Mouse (Mus musculus): ENCODE results near the gene Dalrd3. TPM values are rescaled to one million over a fixed set of nuclear protein-coding genes. Genes with fewer than 3 reads are reported as not detected.

Gene Dalrd3
- total RNA-seq, 2 experiments from 2014 or later = 22.5 to 52.0 TPM

GRCm38 (mm10) chr9:108608889-108609288 lies 39.2 kb downstream of the Dalrd3 start:
- no peak for ATAC-seq (ENCODE audit: poor library complexity, severe bottlenecking)

- no peak for ATAC-seq (ENCODE audit: poor library complexity, severe bottlenecking)
Observed at GRCm38 (mm10) chr9:108611488-108611887, 41.8 kb downstream of the Dalrd3 start.

- no peak for ATAC-seq (ENCODE audit: poor library complexity, severe bottlenecking)
Observed at GRCm38 (mm10) chr9:108617301-108617700, 47.6 kb downstream of the Dalrd3 start.

Other genes with a start within 250 kb of the Dalrd3 start
- 2,393 and 2,822 TPM in 2 replicates for gene Gpx1, start 231.0 kb upstream of the Dalrd3 start, total RNA-seq (2015)
- gene Gpx1, start 231.0 kb upstream of the Dalrd3 start, total RNA-seq (2017) = 1,668 and 1,978 TPM in 2 replicates
- 144 and 148 TPM in 2 replicates for gene Usp4, start 222.0 kb upstream of the Dalrd3 start, total RNA-seq (2015)
- gene Usp4, start 222.0 kb upstream of the Dalrd3 start, total RNA-seq (2017) = 75.0 and 78.7 TPM in 2 replicates
- gene 1700102P08Rik, start 177.1 kb upstream of the Dalrd3 start, total RNA-seq (2015) = 0.47 and 0.98 TPM in 2 replicates
- 1.4 and 3.0 TPM in 2 replicates for gene 1700102P08Rik, start 177.1 kb upstream of the Dalrd3 start, total RNA-seq (2017)
- gene Ccdc36, start 141.4 kb upstream of the Dalrd3 start, total RNA-seq (2015) = not detected in 2 replicates
- gene Ccdc36, start 141.4 kb upstream of the Dalrd3 start, total RNA-seq (2017) = 0.15 and 0.28 TPM in 2 replicates
- gene BC048562, start 133.4 kb upstream of the Dalrd3 start, total RNA-seq (2015) = not detected in 2 replicates
- gene BC048562, start 133.4 kb upstream of the Dalrd3 start, total RNA-seq (2017) = not detected in 2 replicates
- gene Ccdc71, start 109.4 kb upstream of the Dalrd3 start, total RNA-seq (2015) = 26.7 and 29.4 TPM in 2 replicates
- gene Ccdc71, start 109.4 kb upstream of the Dalrd3 start, total RNA-seq (2017) = 10.9 and 12.8 TPM in 2 replicates
- 0.16 and 0.33 TPM in 2 replicates for gene Klhdc8b, start 108.3 kb upstream of the Dalrd3 start, total RNA-seq (2015)
- 1.0 and 1.3 TPM in 2 replicates for gene Klhdc8b, start 108.3 kb upstream of the Dalrd3 start, total RNA-seq (2017)
- 0.13 and 0.73 TPM in 2 replicates for gene Lamb2, start 90.2 kb upstream of the Dalrd3 start, total RNA-seq (2015)
- gene Lamb2, start 90.2 kb upstream of the Dalrd3 start, total RNA-seq (2017) = 0.33 and 0.37 TPM in 2 replicates
- 29.3 and 33.2 TPM in 2 replicates for gene Usp19, start 79.3 kb upstream of the Dalrd3 start, total RNA-seq (2015)
- gene Usp19, start 79.3 kb upstream of the Dalrd3 start, total RNA-seq (2017) = 34.8 and 36.3 TPM in 2 replicates
- 120 and 137 TPM in 2 replicates for gene Qars, start 62.2 kb upstream of the Dalrd3 start, total RNA-seq (2015)
- 130 and 144 TPM in 2 replicates for gene Qars, start 62.2 kb upstream of the Dalrd3 start, total RNA-seq (2017)
- 68.1 and 74.0 TPM in 2 replicates for gene Qrich1, start 53.1 kb upstream of the Dalrd3 start, total RNA-seq (2015)
- gene Qrich1, start 53.1 kb upstream of the Dalrd3 start, total RNA-seq (2017) = 97.9 and 109 TPM in 2 replicates
- 87.2 and 93.2 TPM in 2 replicates for gene Impdh2, start 9.6 kb upstream of the Dalrd3 start, total RNA-seq (2015)
- gene Impdh2, start 9.6 kb upstream of the Dalrd3 start, total RNA-seq (2017) = 118 and 119 TPM in 2 replicates
- gene Ndufaf3, start 2.5 kb upstream of the Dalrd3 start, total RNA-seq (2015) = 36.8 and 40.7 TPM in 2 replicates
- gene Ndufaf3, start 2.5 kb upstream of the Dalrd3 start, total RNA-seq (2017) = 15.2 and 22.7 TPM in 2 replicates
- 2.1 and 3.3 TPM in 2 replicates for gene Wdr6, start 8.9 kb downstream of the Dalrd3 start, total RNA-seq (2015)
- 3.1 and 4.0 TPM in 2 replicates for gene Wdr6, start 8.9 kb downstream of the Dalrd3 start, total RNA-seq (2017)
- gene P4htm, start 27.8 kb downstream of the Dalrd3 start, total RNA-seq (2015) = 0.18 and 0.21 TPM in 2 replicates
- gene P4htm, start 27.8 kb downstream of the Dalrd3 start, total RNA-seq (2017) = not detected in 2 replicates
- 18.0 and 21.3 TPM in 2 replicates for gene Arih2, start 79.5 kb downstream of the Dalrd3 start, total RNA-seq (2015)
- 56.0 and 57.5 TPM in 2 replicates for gene Arih2, start 79.5 kb downstream of the Dalrd3 start, total RNA-seq (2017)
- gene Slc25a20, start 92.2 kb downstream of the Dalrd3 start, total RNA-seq (2015) = 18.4 and 20.2 TPM in 2 replicates
- 22.0 and 22.9 TPM in 2 replicates for gene Slc25a20, start 92.2 kb downstream of the Dalrd3 start, total RNA-seq (2017)
- 15.9 and 20.6 TPM in 2 replicates for gene Prkar2a, start 119.4 kb downstream of the Dalrd3 start, total RNA-seq (2015)
- 15.5 and 35.4 TPM in 2 replicates for gene Prkar2a, start 119.4 kb downstream of the Dalrd3 start, total RNA-seq (2017)
- 10.6 and 15.8 TPM in 2 replicates for gene Ip6k2, start 213.9 kb downstream of the Dalrd3 start, total RNA-seq (2015)
- 30.6 and 35.4 TPM in 2 replicates for gene Ip6k2, start 213.9 kb downstream of the Dalrd3 start, total RNA-seq (2017)
- gene Nckipsd, start 238.5 kb downstream of the Dalrd3 start, total RNA-seq (2015) = 13.9 and 19.3 TPM in 2 replicates
- gene Nckipsd, start 238.5 kb downstream of the Dalrd3 start, total RNA-seq (2017) = 11.5 and 14.8 TPM in 2 replicates

All from megakaryocyte, adult 5-6 weeks (primary cell).